ENCODE assay signal across 9 mouse cellular contexts in the genomic region with DNA sequence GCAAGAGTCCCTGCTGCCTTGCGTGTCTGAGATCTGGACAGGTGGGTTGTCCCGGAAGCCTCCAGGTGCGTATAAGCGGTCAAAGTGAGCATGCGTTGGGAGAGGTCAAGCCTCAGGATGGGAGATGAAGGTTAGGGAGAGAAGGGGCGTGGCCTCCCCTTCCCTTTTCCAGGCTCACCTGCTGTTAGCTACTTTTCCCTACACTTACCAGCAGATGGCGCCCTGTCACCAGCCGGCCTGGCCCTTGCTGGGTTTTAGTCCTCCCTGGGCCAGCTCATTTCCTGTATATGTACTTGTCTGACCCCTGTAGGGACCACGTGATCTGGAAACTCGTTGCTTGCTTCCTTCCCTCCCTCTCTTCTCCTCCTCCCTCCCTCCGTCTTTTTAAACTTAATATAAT. TPM values are rescaled to one million over a fixed set of nuclear protein-coding genes. Genes with fewer than 3 reads are reported as not detected.
DNase-seq lines count a peak whose midpoint lies in the region; ATAC-seq and TF ChIP-seq lines count a peak whose summit lies in the region.
"Had no signal": no experiment of that assay in that cellular context is flagged by ENCODE, and none has a peak within 500 bp of the region (broad histone marks: within the 10 kb centered on the region; RNA-seq: fewer than 3 reads in every experiment).

No protein-coding gene starts in this region.

- H3K9ac ChIP-seq in heart, embryonic 14.5 days (ENCODE audit: low read length), result no peak overlapping the region
- H3K9ac ChIP-seq in liver, embryonic 14.5 days (replicated peaks), result peak overlapping the region; percentile 47; the same call in 1 of the 2 replicates
- no peak overlapping the region for H3K9ac ChIP-seq in neural tube, embryonic 12.5 days
- H3K9ac ChIP-seq: embryonic facial prominence, embryonic 13.5 days had no signal

- H3K4me1 ChIP-seq in heart, embryonic 14.5 days (ENCODE audit: control insufficient read depth in 2 of 2, insufficient read depth in 2 of 2, low read length in 2 of 2), result peaks cover 16 to 23% of the 10 kb centered on the region in 2 experiments
- H3K4me1 ChIP-seq in liver, embryonic 14.5 days (replicated peaks; ENCODE audit: control insufficient read depth in 2 of 2, insufficient read depth in 2 of 2, low read length in 1 of 2), result peaks cover 6 to 16% of the 10 kb centered on the region in 2 experiments
- H3K4me1 ChIP-seq in neural tube, embryonic 12.5 days, result peaks cover 3% of the 10 kb centered on the region; the same call in 1 of the 2 replicates
- peaks cover 5% of the 10 kb centered on the region for H3K4me1 ChIP-seq in testis, adult 2 months (ENCODE audit: control insufficient read depth, insufficient read depth, low read length)

- H3K36me3 ChIP-seq in heart, embryonic 14.5 days (ENCODE audit: control insufficient read depth, insufficient read depth, low read length), result no peaks in the 10 kb centered on the region
- H3K36me3 ChIP-seq in liver, embryonic 14.5 days (replicated peaks; ENCODE audit: control insufficient read depth, insufficient read depth, low read depth), result no peaks in the 10 kb centered on the region
- no peaks in the 10 kb centered on the region for H3K36me3 ChIP-seq in neural tube, embryonic 12.5 days
- H3K36me3 ChIP-seq in testis, adult 2 months (ENCODE audit: control insufficient read depth, insufficient read depth, low read length), result no peaks in the 10 kb centered on the region
- H3K36me3 ChIP-seq: embryonic facial prominence, embryonic 13.5 days had no signal

- peak; percentile 88 for TF ChIP-seq CTCF in brain, embryonic 14.5 days (IDR thresholded peaks at IDR 0.05; ENCODE audit: borderline replicate concordance, extremely low read depth, insufficient read depth, insufficient read length)
- TF ChIP-seq CTCF in liver, embryonic 14.5 days (IDR thresholded peaks at IDR 0.05; ENCODE audit: low read depth), result peak; percentile 99
- peak; percentile 93 for TF ChIP-seq CTCF in testis, adult 2 months (IDR thresholded peaks at IDR 0.05; ENCODE audit: control insufficient read depth, insufficient read depth, insufficient replicate concordance, low read depth, low read length)

- H3K27me3 ChIP-seq in heart, embryonic 14.5 days (ENCODE audit: control insufficient read depth, insufficient read depth, low read length), result no peaks in the 10 kb centered on the region
- no peaks in the 10 kb centered on the region for H3K27me3 ChIP-seq in liver, embryonic 14.5 days (ENCODE audit: control insufficient read depth, insufficient read depth, low read length)
- no peaks in the 10 kb centered on the region for H3K27me3 ChIP-seq in neural tube, embryonic 12.5 days (replicated peaks)
- H3K27me3 ChIP-seq in testis, adult 2 months (ENCODE audit: control insufficient read depth, insufficient read depth, low read length), result no peaks in the 10 kb centered on the region
- H3K27me3 ChIP-seq: embryonic facial prominence, embryonic 13.5 days had no signal

- no peak overlapping the region for H3K27ac ChIP-seq in heart, embryonic 14.5 days (replicated peaks in 1 of 2; ENCODE audit: control insufficient read depth in 1 of 2, insufficient read depth in 1 of 2, low read depth in 2 of 2, low read length in 2 of 2)
- H3K27ac ChIP-seq in liver, embryonic 14.5 days, result peak overlapping the region; percentile 69
- no peak overlapping the region for H3K27ac ChIP-seq in neural tube, embryonic 12.5 days
- H3K27ac ChIP-seq in testis, adult 2 months (ENCODE audit: control insufficient read depth, insufficient read depth, low read depth, low read length), result no peak overlapping the region
- H3K27ac ChIP-seq: embryonic facial prominence, embryonic 13.5 days had no signal

- 11% methylated on average over 11 of the region's 11 CpGs for WGBS in heart, embryonic 14.5 days
- WGBS in liver, embryonic 14.5 days (ENCODE audit: insufficient replicate concordance), result 3% methylated on average over 11 of the region's 11 CpGs
- 8% methylated on average over 11 of the region's 11 CpGs for WGBS in neural tube, embryonic 12.5 days

- H3K4me2 ChIP-seq in heart, embryonic 14.5 days (ENCODE audit: low read length), result no peak overlapping the region
- peak overlapping the region; percentile 73 for H3K4me2 ChIP-seq in liver, embryonic 14.5 days (ENCODE audit: low read depth)
- no peak overlapping the region for H3K4me2 ChIP-seq in neural tube, embryonic 12.5 days (replicated peaks)
- H3K4me2 ChIP-seq: embryonic facial prominence, embryonic 13.5 days had no signal

- DNase-seq in CD4-positive, CD25-positive, alpha-beta regulatory T cell, adult 2 months (ENCODE audit: low read depth, low spot score), result peak; percentile 86
- peak; percentile 83 for DNase-seq in brain, embryonic 14.5 days (ENCODE audit: low read depth)
- peak; percentile 35 for DNase-seq in fibroblast of lung, adult 2 months (ENCODE audit: low read depth)
- DNase-seq in kidney, postnatal 10 days, result peak; percentile 89
- peak; percentile 75 to 82 (median 76) for DNase-seq in liver, embryonic 14.5 days (ENCODE audit: low read depth in 3 of 3, low spot score in 3 of 3)

- TF ChIP-seq POLR2A in brain, embryonic 14.5 days (IDR thresholded peaks at IDR 0.05; ENCODE audit: borderline replicate concordance, extremely low read depth, insufficient read depth, insufficient read length, poor library complexity, severe bottlenecking), result no peak
- TF ChIP-seq POLR2A in testis, adult 2 months (IDR thresholded peaks at IDR 0.05; ENCODE audit: control insufficient read depth, low read depth, low read length), result no peak

- H3K4me3 ChIP-seq in heart, embryonic 14.5 days (ENCODE audit: control insufficient read depth in 1 of 2, insufficient read depth in 1 of 2, low read depth in 1 of 2, low read length in 2 of 2), result no peak overlapping the region
- H3K4me3 ChIP-seq in liver, embryonic 14.5 days (ENCODE audit: insufficient read depth in 1 of 2, low read depth in 2 of 2, low read length in 2 of 2), result peak overlapping the region; percentile 36 to 38
- H3K4me3 ChIP-seq in neural tube, embryonic 12.5 days, result no peak overlapping the region
- H3K4me3 ChIP-seq in testis, adult 2 months (ENCODE audit: control insufficient read depth, low read depth, low read length), result no peak overlapping the region
- H3K4me3 ChIP-seq: embryonic facial prominence, embryonic 13.5 days had no signal

- no peaks in the 10 kb centered on the region for H3K9me3 ChIP-seq in heart, embryonic 14.5 days (ENCODE audit: control insufficient read depth, low read length)
- H3K9me3 ChIP-seq in liver, embryonic 14.5 days (ENCODE audit: control insufficient read depth, low read length), result no peaks in the 10 kb centered on the region
- H3K9me3 ChIP-seq in neural tube, embryonic 12.5 days, result no peaks in the 10 kb centered on the region
- H3K9me3 ChIP-seq: embryonic facial prominence, embryonic 13.5 days had no signal

- peak; percentile 69 for ATAC-seq in heart, embryonic 14.5 days (ENCODE audit: insufficient number of reproducible peaks, insufficient read depth, low FRiP score, low read depth)
- ATAC-seq in liver, embryonic 14.5 days (ENCODE audit: insufficient read depth), result peak; percentile 80
- peak; percentile 50 for ATAC-seq in neural tube, embryonic 12.5 days (ENCODE audit: low FRiP score, low read depth)

- TF ChIP-seq EP300 in liver, embryonic 14.5 days (IDR thresholded peaks at IDR 0.05; ENCODE audit: low read depth), result no peak

RNA-seq across cellular contexts. Expression of a gene that starts 16.4 kb away (rescaled TPM):
- polyA plus RNA-seq in brain, embryonic 14.5 days (2012; rRNA removed), result 23.6 and 25.6 TPM in 2 replicates
- 10.5 and 13.3 TPM in 2 replicates for polyA plus RNA-seq in heart, embryonic 14.5 days (2014; fragmentation: Nextera tagmentation; extraction: Ambion mirVana)
- polyA plus RNA-seq in liver, embryonic 14.5 days (2012; rRNA removed), result 6.2 and 6.4 TPM in 2 replicates
- 6.1 and 7.7 TPM in 2 replicates for polyA plus RNA-seq in liver, embryonic 14.5 days (2014; fragmentation: Nextera tagmentation; extraction: Ambion mirVana)
- 12.6 and 13.2 TPM in 2 replicates for polyA plus RNA-seq in neural tube, embryonic 12.5 days (2016; fragmentation: Nextera tagmentation; extraction: Ambion mirVana)
- polyA plus RNA-seq in testis, adult 2 months (2012; rRNA removed), result 3.3 and 3.6 TPM in 2 replicates

RNA-seq across cellular contexts. Expression of a gene that starts 39.6 kb away (rescaled TPM):
- 72.0 and 86.6 TPM in 2 replicates for polyA plus RNA-seq in brain, embryonic 14.5 days (2012; rRNA removed)
- 36.6 and 36.9 TPM in 2 replicates for polyA plus RNA-seq in heart, embryonic 14.5 days (2014; fragmentation: Nextera tagmentation; extraction: Ambion mirVana)
- polyA plus RNA-seq in liver, embryonic 14.5 days (2012; rRNA removed), result 17.6 and 23.1 TPM in 2 replicates
- polyA plus RNA-seq in liver, embryonic 14.5 days (2014; fragmentation: Nextera tagmentation; extraction: Ambion mirVana), result 24.3 and 25.3 TPM in 2 replicates
- polyA plus RNA-seq in neural tube, embryonic 12.5 days (2016; fragmentation: Nextera tagmentation; extraction: Ambion mirVana), result 52.0 and 64.9 TPM in 2 replicates
- polyA plus RNA-seq in testis, adult 2 months (2012; rRNA removed), result 31.4 and 33.7 TPM in 2 replicates

Comparison
In these comparisons a context has a peak if more than half of its experiments do, and no peak if none do; other contexts are left out.
1. DNase-seq: peak in every context shown above with its lines; median percentile 89 in kidney, postnatal 10 days; 86 in CD4-positive, CD25-positive, alpha-beta regulatory T cell, adult 2 months; 83 in brain, embryonic 14.5 days; 76 in liver, embryonic 14.5 days; 35 in fibroblast of lung, adult 2 months.
2. H3K4me3 ChIP-seq: peak in liver, embryonic 14.5 days (2 of 2); none in heart, embryonic 14.5 days (0 of 2), neural tube, embryonic 12.5 days (single experiment) and testis, adult 2 months (single experiment).
3. Peak in every context shown above with its lines, with median percentiles within 50 percentile points of each other: CTCF ChIP-seq and ATAC-seq.